Mouse (Mus musculus): ENCODE data around the gene Armc2.
"Not testable (repeated sequence)": the region's sequence is repeated elsewhere in the genome, so short reads cannot be mapped to it uniquely, and the experiment has no call there.

Gene Armc2

GRCm38 (mm10) chr10:41980772-41981383 is 37.4 kb downstream of the Armc2 start:
- in situ Hi-C loops (cut with MboI; ENCODE audit: low sequenced_read_pairs), result loop anchor here (10.0 kb wide), 1 partner anchor 314 kb away; no protein-coding TSS in a partner anchor

DNA sequence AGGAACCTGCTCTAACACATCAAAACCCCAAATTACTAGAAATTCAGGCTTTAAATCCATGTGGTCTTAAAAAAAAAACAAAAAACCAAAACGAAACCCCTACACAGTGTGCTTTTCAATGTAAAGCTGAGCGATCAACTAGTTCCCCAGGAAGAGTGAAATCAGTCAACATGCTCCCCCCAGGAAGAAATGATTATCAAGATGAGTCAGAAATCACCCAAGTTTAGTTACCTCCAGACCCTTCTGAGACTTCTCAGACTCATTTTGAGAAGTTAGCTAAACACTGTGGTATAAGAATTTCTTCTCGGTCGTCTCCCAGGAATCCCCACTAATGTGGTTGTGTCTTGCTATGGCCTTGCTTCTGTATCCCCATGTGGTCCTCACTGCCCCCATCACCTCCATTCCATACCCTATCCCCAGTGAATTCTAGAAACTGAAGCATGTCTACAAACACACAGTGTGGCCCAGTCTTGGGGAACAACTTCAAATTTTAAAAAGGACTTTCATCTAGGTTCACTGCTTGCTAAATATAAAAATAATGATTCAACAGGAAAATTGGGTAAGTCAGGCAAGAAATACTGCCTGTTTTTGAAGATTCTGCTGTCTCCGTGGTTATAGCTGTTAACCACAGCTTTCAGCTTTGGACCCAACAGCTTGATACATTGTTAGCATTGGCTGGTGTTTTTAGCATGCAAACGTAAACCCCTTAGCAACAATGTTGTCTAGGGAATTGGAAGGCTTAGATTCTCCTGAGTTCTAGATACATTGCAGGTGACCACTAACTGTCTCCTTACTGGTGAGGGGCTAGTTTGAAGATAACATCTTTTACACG is 39.6 kb downstream of the Armc2 start:
- in situ Hi-C loops (cut with MboI; ENCODE audit: low sequenced_read_pairs), result loop anchor here (10.0 kb wide), 1 partner anchor 144 kb away; no protein-coding TSS in a partner anchor

DNA sequence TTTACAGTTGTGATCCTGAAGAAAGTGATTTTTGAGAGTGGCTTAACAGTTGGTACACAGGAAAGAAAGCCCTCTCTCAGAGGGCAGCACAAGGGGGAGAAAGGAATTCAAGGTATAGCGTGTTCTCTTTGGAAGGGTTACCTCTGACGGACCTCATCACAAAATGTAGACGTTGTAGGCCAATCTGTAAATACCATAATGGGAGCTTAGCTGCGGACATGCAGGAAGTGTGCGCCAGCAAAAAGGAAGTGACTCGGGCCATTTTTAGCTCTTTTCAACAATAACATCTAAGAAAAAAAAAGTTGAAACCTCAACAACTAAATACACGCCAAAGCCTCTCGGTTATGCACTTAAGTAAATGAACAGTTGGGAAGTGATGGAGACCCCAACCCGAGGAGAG is 45.6 kb downstream of the Armc2 start:
- in situ Hi-C loops (cut with MboI; ENCODE audit: low sequenced_read_pairs), result loop anchor here (10.0 kb wide), 1 partner anchor 138 kb away; no protein-coding TSS in a partner anchor

- in situ Hi-C loops (cut with MboI; ENCODE audit: low sequenced_read_pairs), result no loop called here
Measured at GRCm38 (mm10) chr10:41967915-41968635, 50.2 kb downstream of the Armc2 start.

- in situ Hi-C loops (cut with MboI; ENCODE audit: low sequenced_read_pairs), result no loop called here
Measured at GRCm38 (mm10) chr10:41962725-41963124, 55.5 kb downstream of the Armc2 start.

GRCm38 (mm10) chr10:41959808-41960207 is 58.4 kb downstream of the Armc2 start:
- in situ Hi-C loops (cut with MboI; ENCODE audit: low sequenced_read_pairs), result no loop called here

- in situ Hi-C loops (cut with MboI; ENCODE audit: low sequenced_read_pairs), result no loop called here
Measured at GRCm38 (mm10) chr10:41958677-41959274, 59.5 kb downstream of the Armc2 start.

DNA sequence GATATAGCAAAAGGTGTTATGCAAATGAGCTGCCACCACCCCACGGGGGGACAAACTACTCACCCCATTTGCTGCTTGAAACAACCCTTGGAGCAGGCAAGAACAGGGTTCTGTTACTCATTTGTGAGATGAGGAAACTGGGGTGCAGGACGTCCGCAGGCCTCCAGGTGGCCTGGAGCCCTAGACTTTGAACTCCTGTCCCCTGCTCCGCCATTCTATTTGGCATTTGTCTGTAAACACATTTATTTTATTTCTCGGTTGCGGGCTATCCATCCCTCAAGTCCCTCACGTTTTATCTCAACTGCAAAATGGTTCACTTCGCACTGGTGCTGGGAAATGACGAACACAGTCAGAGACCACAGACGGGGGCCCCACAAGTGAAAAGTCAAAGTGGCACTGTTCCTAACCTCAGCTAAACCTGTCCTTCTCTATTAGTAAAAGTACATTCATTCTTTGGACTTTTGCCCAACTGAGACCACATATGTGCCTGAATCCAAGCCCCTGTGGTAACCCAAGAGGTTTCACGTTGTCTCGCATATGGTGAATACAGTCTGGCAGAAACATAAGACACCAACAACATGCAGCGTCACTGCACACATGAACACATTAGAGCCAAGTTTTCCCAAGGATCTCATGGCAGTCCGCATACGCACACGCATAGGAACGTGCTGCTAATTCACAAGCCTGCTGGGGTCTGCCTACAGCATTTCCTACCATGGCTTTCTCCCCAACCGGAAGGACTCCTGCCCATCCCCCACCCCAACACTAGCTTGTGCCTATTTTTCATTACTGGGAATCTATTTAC is 60.6 kb downstream of the Armc2 start:
- in situ Hi-C loops (cut with MboI; ENCODE audit: low sequenced_read_pairs), result no loop called here

DNA sequence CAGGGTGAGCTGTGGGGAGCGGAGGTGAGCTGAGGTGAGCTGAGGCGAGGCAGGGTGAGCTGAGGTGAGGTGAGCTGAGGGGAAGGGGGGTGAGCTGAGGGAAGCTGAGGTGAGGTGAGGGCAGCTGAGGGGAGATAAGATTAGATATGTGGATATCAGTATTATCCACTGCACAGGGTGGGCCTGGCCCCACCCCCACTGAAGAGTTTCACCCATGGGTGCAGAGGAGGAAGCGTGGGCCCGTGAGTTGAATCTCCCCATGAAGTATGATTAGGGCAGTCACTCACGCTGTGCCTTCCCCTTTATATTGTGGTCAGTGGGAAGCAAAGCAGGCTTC is 64.7 kb downstream of the Armc2 start:
- in situ Hi-C loops (cut with MboI; ENCODE audit: low sequenced_read_pairs), result no loop called here

GRCm38 (mm10) chr10:41952850-41953527 is 65.3 kb downstream of the Armc2 start:
- in situ Hi-C loops (cut with MboI; ENCODE audit: low sequenced_read_pairs), result no loop called here

GRCm38 (mm10) chr10:41952354-41952753 is 65.9 kb downstream of the Armc2 start:
- in situ Hi-C loops (cut with MboI; ENCODE audit: low sequenced_read_pairs), result not testable (repeated sequence)

- in situ Hi-C loops (cut with MboI; ENCODE audit: low sequenced_read_pairs), result no loop called here
Measured at GRCm38 (mm10) chr10:41939090-41939489, 79.2 kb downstream of the Armc2 start.

DNA sequence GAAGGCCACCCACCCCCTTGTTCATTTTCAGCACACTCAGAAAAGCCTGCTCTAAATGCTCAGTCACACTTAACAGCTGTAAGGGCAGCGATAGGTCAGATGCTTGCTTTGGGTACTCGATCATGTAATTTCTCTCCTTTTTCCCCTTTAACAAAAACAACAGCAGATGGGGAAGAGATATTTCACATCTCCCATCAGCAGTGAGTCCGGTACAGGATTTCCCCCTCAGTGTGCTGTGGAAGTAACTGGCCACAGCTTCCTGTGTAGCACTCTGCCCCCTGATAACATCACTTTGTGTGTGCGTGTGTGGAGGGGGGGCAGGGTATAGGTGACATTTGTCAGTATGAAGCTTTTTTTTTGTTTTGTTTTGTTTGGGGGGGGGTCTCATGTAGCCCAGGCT is 81.1 kb downstream of the Armc2 start:
- in situ Hi-C loops (cut with MboI; ENCODE audit: low sequenced_read_pairs), result no loop called here

DNA sequence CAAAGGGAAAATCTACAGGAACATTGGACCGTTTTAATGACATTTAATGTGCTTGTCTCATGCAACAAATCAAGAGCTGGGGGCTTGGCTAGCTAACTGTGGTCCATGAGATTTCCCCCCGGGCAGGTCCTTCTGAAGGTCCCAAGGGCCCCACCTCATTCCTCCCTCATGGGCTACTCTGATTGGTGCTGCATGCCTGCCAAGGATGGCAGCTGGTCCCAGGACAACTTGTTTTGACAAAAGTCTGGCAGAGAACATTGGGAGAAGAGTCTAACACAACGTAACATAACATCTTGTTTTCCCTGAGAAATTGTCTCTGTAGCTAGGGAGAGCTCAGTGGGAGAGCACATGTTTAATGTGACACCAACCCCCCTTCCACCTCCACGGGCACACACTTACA is 82.1 kb downstream of the Armc2 start:
- in situ Hi-C loops (cut with MboI; ENCODE audit: low sequenced_read_pairs), result no loop called here

- in situ Hi-C loops (cut with MboI; ENCODE audit: low sequenced_read_pairs), result no loop called here
Measured at GRCm38 (mm10) chr10:41935476-41935829, 82.8 kb downstream of the Armc2 start.

DNA sequence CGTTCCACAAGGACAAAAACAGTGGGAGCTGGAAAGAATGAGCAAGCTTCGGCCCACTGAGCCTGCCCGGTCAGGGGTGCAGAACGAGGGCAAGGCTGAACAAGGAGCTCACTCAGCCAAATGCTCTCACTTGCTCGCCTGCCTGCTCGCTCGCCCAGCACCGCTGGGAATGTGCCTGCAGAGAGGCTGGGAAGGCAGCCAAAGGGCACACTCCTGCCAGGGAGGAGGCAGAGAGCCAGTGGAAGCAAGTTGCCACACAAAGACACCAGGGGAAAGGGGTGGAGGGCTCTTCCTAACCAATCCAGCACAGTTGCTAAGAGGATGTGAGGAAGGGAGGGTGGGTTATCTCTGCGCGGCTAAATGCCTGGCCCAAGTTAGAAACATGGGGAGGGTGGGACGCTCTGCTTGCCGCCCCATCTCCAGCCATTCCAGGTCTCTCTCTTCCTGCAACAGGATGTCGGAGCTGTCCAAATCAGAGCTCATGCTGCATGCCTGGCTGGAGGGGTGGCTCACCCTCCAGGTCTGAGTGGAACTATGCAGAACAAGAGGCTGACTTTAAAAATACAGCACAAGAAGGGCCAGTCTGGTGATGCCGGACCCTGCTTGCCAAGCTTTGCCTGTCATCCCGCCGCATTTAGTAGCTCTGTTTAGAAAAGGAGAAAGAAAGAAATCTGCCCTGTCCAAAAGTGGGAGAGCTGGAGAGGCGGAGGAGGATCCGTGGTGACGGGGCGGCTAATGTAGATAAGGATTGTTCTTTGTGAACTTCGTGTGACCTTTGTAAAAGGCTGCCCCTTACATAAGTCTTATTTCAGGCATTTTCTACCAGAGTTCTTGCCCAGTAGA is 83.4 kb downstream of the Armc2 start:
- in situ Hi-C loops (cut with MboI; ENCODE audit: low sequenced_read_pairs), result no loop called here

- in situ Hi-C loops (cut with MboI; ENCODE audit: low sequenced_read_pairs), result no loop called here
Measured at GRCm38 (mm10) chr10:41933536-41933935, 84.7 kb downstream of the Armc2 start.

DNA sequence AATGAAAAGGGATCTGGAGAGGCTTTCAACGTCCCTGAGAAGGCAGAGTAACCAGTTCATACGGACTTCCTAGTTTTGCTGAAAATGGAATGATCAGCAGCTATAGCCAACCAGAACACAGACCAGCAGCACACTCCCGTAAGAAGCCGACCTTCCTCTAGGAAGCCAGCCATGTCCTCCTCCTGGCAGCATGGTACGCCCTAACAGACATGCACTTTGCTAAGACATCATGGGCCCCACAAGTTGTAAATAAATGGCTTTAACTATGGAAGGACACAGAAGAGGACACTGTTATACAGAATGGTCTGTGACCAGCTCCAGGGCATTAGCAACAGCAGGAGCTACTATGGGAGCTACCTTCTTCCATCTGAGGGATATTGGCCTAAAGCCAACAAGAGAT is 85.3 kb downstream of the Armc2 start:
- in situ Hi-C loops (cut with MboI; ENCODE audit: low sequenced_read_pairs), result no loop called here

DNA sequence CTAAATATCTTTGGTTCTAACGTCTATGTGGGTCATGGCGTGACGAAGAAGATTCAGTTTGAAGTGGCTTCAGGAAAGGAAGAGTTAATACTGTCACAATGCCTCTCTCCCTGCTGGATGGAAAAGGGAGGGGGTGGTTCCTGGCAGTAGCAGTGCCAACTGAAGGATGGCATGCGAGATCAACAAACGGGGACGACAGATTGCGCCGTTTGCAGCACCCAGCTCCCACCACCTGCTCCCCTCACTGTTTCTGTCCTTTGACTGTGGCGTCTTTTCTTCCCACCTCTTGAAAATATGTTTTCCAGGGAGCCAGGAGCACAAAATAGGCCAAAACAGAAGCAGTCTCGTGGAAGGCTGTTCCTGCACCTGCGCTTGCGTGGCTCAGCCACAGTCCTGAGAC is 86.3 kb downstream of the Armc2 start:
- in situ Hi-C loops (cut with MboI; ENCODE audit: low sequenced_read_pairs), result no loop called here

Data from CH12F3 (cell line).